Mouse (Mus musculus) megakaryocyte, adult 5-6 weeks (primary cell): Measurements from ENCODE around the gene Map4k4. TPM values are rescaled to one million over a fixed set of nuclear protein-coding genes. Genes with fewer than 3 reads are reported as not detected.

Experiments used
- total RNA-seq, 2 experiments: library from RNA; stranded (forward) in 1 of 2; stranded (reverse) in 1 of 2; fragments of 153-499, 151-499 nt in 1 of 2; fragments of 221-1000, 200-1000 nt in 1 of 2; gene quantifications; 2 replicates each; pipeline versions ENCODE4 v1.2.3 to v1.2.4; 2015 to 2017

The Map4k4 gene
- total RNA-seq, 2 experiments from 2014 or later: 52.3 to 190 TPM

Other genes starting within 250 kb of the Map4k4 start
- gene Creg2, start 249.4 kb upstream of the Map4k4 start, total RNA-seq (2015): not detected in 2 replicates
- not detected in 2 replicates for gene Creg2, start 249.4 kb upstream of the Map4k4 start, total RNA-seq (2017)
- gene Rfx8, start 179.9 kb upstream of the Map4k4 start, total RNA-seq (2015): not detected in 2 replicates
- gene Rfx8, start 179.9 kb upstream of the Map4k4 start, total RNA-seq (2017): not detected in 2 replicates
- not detected in 2 replicates for gene Gm3646, start 95.6 kb upstream of the Map4k4 start, total RNA-seq (2015)
- gene Gm3646, start 95.6 kb upstream of the Map4k4 start, total RNA-seq (2017): not detected in 2 replicates
- gene Il1r2, start 173.2 kb downstream of the Map4k4 start, total RNA-seq (2015): 16.3 and 22.4 TPM in 2 replicates
- 19.2 and 27.0 TPM in 2 replicates for gene Il1r2, start 173.2 kb downstream of the Map4k4 start, total RNA-seq (2017)